Mouse (Mus musculus): Measurements from ENCODE around the gene Ednrb.

DNA sequence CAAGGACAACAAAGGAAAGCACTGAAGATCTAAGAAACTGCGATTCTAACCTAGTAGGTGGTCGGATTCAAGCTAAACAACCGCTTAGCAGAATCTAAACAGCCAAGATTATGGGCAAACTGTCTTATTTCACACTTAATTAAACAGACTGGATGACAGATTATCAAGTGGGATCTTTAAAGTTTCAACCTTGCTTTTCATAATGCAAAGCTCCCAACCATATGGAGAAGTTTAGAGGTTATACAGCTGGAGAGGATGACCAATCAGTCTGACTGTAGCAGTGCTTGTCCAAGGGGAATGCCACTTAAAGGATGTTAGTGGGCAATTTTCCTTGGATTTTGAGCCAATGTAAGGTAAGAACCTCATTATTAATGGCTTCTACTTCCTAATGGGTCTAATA, 38.7 kb upstream of the Ednrb start:
- TF ChIP-seq CTCF (IDR thresholded peaks at IDR 0.05; ENCODE audit: low read depth) = no peak
- TF ChIP-seq EP300 (IDR thresholded peaks at IDR 0.05; ENCODE audit: low read depth) = no peak

Measured in heart, postnatal 0 days (tissue).